25 mouse cellular contexts compared by ENCODE assay signal in the genomic region with DNA sequence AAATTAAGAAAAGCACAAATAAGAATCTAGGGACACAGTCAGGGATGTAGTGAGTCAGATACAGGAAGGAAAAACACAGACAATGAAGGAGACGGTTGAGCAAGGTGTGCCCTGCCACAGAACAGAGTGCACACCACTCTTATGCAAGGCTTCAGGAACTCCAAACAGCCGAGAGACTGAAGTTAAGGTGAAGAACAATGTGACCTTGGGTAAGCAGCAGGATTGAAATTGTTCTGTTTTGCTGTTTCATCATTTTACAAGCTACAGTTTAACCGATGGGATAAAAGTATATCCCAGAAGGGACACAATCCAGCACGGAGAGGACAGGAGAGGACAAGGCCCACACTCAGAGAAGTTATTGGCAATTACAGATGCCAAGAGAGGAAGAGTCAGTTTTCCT. TPM values are rescaled to one million over a fixed set of nuclear protein-coding genes. Genes with fewer than 3 reads are reported as not detected.
DNase-seq lines count a peak whose midpoint lies in the region; ATAC-seq and TF ChIP-seq lines count a peak whose summit lies in the region.
"Had no signal": no experiment of that assay in that cellular context is flagged by ENCODE, and none has a peak within 500 bp of the region (broad histone marks: within the 10 kb centered on the region; RNA-seq: fewer than 3 reads in every experiment).

No protein-coding gene starts in this region.

- no peak for ATAC-seq in kidney, embryonic 15.5 days (replicated peaks; ENCODE audit: low FRiP score)
- ATAC-seq in liver, embryonic 12.5 days: no peak
- peak; percentile 43; the same call in 1 of the 2 replicates for ATAC-seq in liver, postnatal 0 days
- ATAC-seq in liver, embryonic 11.5 days (replicated peaks; ENCODE audit: low FRiP score): no peak
- ATAC-seq: activated CD4-positive, CD25-positive, alpha-beta regulatory T cell, adult 4 months; CD4-positive, CD25-positive, alpha-beta regulatory T cell, adult 4 months; forebrain, embryonic 13.5 days; forebrain, embryonic 15.5 days; Patski had no signal

- no peak for TF ChIP-seq EP300 in liver, postnatal 0 days (IDR thresholded peaks at IDR 0.05; ENCODE audit: low read depth)

- H3K4me1 ChIP-seq in kidney, adult 2 months (ENCODE audit: control insufficient read depth, insufficient read depth, low read length): peaks cover 3% of the 10 kb centered on the region; the same call in 1 of the 2 replicates
- H3K4me1 ChIP-seq in kidney, embryonic 15.5 days: no peaks in the 10 kb centered on the region
- H3K4me1 ChIP-seq in liver, adult 2 months (ENCODE audit: control insufficient read depth, insufficient read depth, low read length): peaks cover 18% of the 10 kb centered on the region
- H3K4me1 ChIP-seq in liver, embryonic 12.5 days: 0 out of 2 replicates have a peak, but pooled peaks cover 8% of the 10 kb centered on the region
- no peaks in the 10 kb centered on the region; the same call in 1 of the 2 replicates for H3K4me1 ChIP-seq in liver, postnatal 0 days (ENCODE audit: insufficient read depth)
- H3K4me1 ChIP-seq in liver, embryonic 11.5 days (replicated peaks; ENCODE audit: control insufficient read depth, insufficient read depth, low read length): no peaks in the 10 kb centered on the region
- H3K4me1 ChIP-seq: embryonic facial prominence, embryonic 13.5 days; embryonic facial prominence, embryonic 15.5 days; forebrain, embryonic 13.5 days; forebrain, embryonic 15.5 days had no signal

- no peaks in the 10 kb centered on the region for H3K27me3 ChIP-seq in kidney, adult 2 months (replicated peaks; ENCODE audit: control insufficient read depth, insufficient read depth, low read length)
- H3K27me3 ChIP-seq in kidney, embryonic 15.5 days: no peaks in the 10 kb centered on the region
- no peaks in the 10 kb centered on the region for H3K27me3 ChIP-seq in liver, adult 2 months (ENCODE audit: control insufficient read depth, insufficient read depth, low read length)
- H3K27me3 ChIP-seq in liver, embryonic 12.5 days (replicated peaks): no peaks in the 10 kb centered on the region
- H3K27me3 ChIP-seq in liver, postnatal 0 days (ENCODE audit: insufficient read depth, low read length): no peaks in the 10 kb centered on the region
- no peaks in the 10 kb centered on the region for H3K27me3 ChIP-seq in liver, embryonic 11.5 days (replicated peaks; ENCODE audit: control insufficient read depth, insufficient read depth, low read length)
- H3K27me3 ChIP-seq: embryonic facial prominence, embryonic 13.5 days; embryonic facial prominence, embryonic 15.5 days; forebrain, embryonic 13.5 days; forebrain, embryonic 15.5 days; Patski had no signal

- DNase-seq in kidney, adult 2 months: peak; percentile 45
- peak; percentile 55 for DNase-seq in liver, adult 2 months (ENCODE audit: extremely low read depth, low read depth, low spot score)
- DNase-seq in liver, postnatal 0 days: no peak
- no peak for DNase-seq in liver, embryonic 11.5 days (ENCODE audit: low spot score)
- DNase-seq in embryo, embryonic 10.5 days (ENCODE audit: low spot score): no peak
- DNase-seq: adrenal gland, adult 8-10 months; adrenal gland, postnatal 36 days; cerebellum, adult 11-12 months; cerebellum, adult 2 months; cerebellum, adult 9-10 months; cerebellum, postnatal 25 days had no signal

- TF ChIP-seq CTCF in kidney, adult 2 months (conservative IDR thresholded peaks at IDR 0.05; ENCODE audit: insufficient read depth, insufficient read length, low read depth, low read length): no peak
- TF ChIP-seq CTCF in liver, adult 2 months (IDR thresholded peaks at IDR 0.05; ENCODE audit: low read depth, low read length): no peak
- no peak for TF ChIP-seq CTCF in liver, postnatal 0 days (IDR thresholded peaks at IDR 0.05; ENCODE audit: low read depth)

- peaks cover 7% of the 10 kb centered on the region for H3K79me2 ChIP-seq in liver, adult 2 months (ENCODE audit: control insufficient read depth, insufficient read depth, low read length)

- H3K4me2 ChIP-seq in kidney, embryonic 15.5 days: no peak overlapping the region
- H3K4me2 ChIP-seq in liver, embryonic 12.5 days: no peak overlapping the region
- no peak overlapping the region for H3K4me2 ChIP-seq in liver, postnatal 0 days (ENCODE audit: low read depth, low read length)
- no peak overlapping the region for H3K4me2 ChIP-seq in liver, embryonic 11.5 days
- H3K4me2 ChIP-seq: embryonic facial prominence, embryonic 13.5 days; embryonic facial prominence, embryonic 15.5 days; forebrain, embryonic 13.5 days; forebrain, embryonic 15.5 days had no signal

- no peak for TF ChIP-seq POLR2A in kidney, adult 2 months (IDR thresholded peaks at IDR 0.05; ENCODE audit: low read depth, low read length)
- TF ChIP-seq POLR2A in liver, adult 2 months (IDR thresholded peaks at IDR 0.05; ENCODE audit: extremely low read depth, insufficient read depth, low read length): no peak

- H3K9me3 ChIP-seq in kidney, embryonic 15.5 days (replicated peaks): no peaks in the 10 kb centered on the region
- no peaks in the 10 kb centered on the region for H3K9me3 ChIP-seq in liver, embryonic 12.5 days (replicated peaks)
- H3K9me3 ChIP-seq in liver, postnatal 0 days (ENCODE audit: low read length): no peaks in the 10 kb centered on the region
- H3K9me3 ChIP-seq in liver, embryonic 11.5 days (ENCODE audit: control insufficient read depth, low read length): no peaks in the 10 kb centered on the region
- H3K9me3 ChIP-seq: embryonic facial prominence, embryonic 13.5 days; embryonic facial prominence, embryonic 15.5 days; forebrain, embryonic 13.5 days; forebrain, embryonic 15.5 days had no signal

- no peak overlapping the region for H3K27ac ChIP-seq in kidney, adult 2 months (ENCODE audit: insufficient read depth, low read depth, low read length)
- H3K27ac ChIP-seq in kidney, embryonic 15.5 days: no peak overlapping the region
- H3K27ac ChIP-seq in liver, adult 2 months (replicated peaks; ENCODE audit: insufficient read depth, low read depth, low read length): peak overlapping the region; percentile 64; the same call in 1 of the 2 replicates
- H3K27ac ChIP-seq in liver, embryonic 12.5 days: no peak overlapping the region
- H3K27ac ChIP-seq in liver, postnatal 0 days (ENCODE audit: low read depth): peak overlapping the region; percentile 20; the same call in 1 of the 2 replicates
- H3K27ac ChIP-seq in liver, embryonic 11.5 days (ENCODE audit: low read depth, low read length): no peak overlapping the region
- H3K27ac ChIP-seq: embryonic facial prominence, embryonic 13.5 days; embryonic facial prominence, embryonic 15.5 days; forebrain, embryonic 13.5 days; forebrain, embryonic 15.5 days had no signal

- H3K36me3 ChIP-seq in kidney, adult 2 months (ENCODE audit: control insufficient read depth, insufficient read depth, low read length): no peaks in the 10 kb centered on the region
- no peaks in the 10 kb centered on the region for H3K36me3 ChIP-seq in kidney, embryonic 15.5 days
- no peaks in the 10 kb centered on the region; the same call in 1 of the 2 replicates for H3K36me3 ChIP-seq in liver, adult 2 months (ENCODE audit: control insufficient read depth, insufficient read depth, low read length)
- H3K36me3 ChIP-seq in liver, embryonic 12.5 days: no peaks in the 10 kb centered on the region
- H3K36me3 ChIP-seq in liver, postnatal 0 days (replicated peaks; ENCODE audit: insufficient read depth, low read length): no peaks in the 10 kb centered on the region
- no peaks in the 10 kb centered on the region for H3K36me3 ChIP-seq in liver, embryonic 11.5 days (ENCODE audit: control insufficient read depth, insufficient read depth, low read length)
- H3K36me3 ChIP-seq: embryonic facial prominence, embryonic 13.5 days; embryonic facial prominence, embryonic 15.5 days; forebrain, embryonic 15.5 days; G1E had no signal

- no peak overlapping the region for H3K4me3 ChIP-seq in kidney, adult 2 months (ENCODE audit: insufficient read depth, low read depth, low read length)
- no peak overlapping the region for H3K4me3 ChIP-seq in kidney, embryonic 15.5 days (replicated peaks)
- H3K4me3 ChIP-seq in liver, adult 2 months (ENCODE audit: insufficient read depth, low read depth, low read length): no peak overlapping the region
- H3K4me3 ChIP-seq in liver, embryonic 12.5 days: no peak overlapping the region
- no peak overlapping the region for H3K4me3 ChIP-seq in liver, postnatal 0 days (ENCODE audit: low read depth, low read length)
- H3K4me3 ChIP-seq in liver, embryonic 11.5 days (ENCODE audit: low read depth, low read length): no peak overlapping the region
- H3K4me3 ChIP-seq: embryonic facial prominence, embryonic 13.5 days; embryonic facial prominence, embryonic 15.5 days; erythroblast, embryonic 14.5 days; forebrain, embryonic 13.5 days; forebrain, embryonic 15.5 days had no signal

- no peak overlapping the region for H3K9ac ChIP-seq in kidney, embryonic 15.5 days
- no peak overlapping the region for H3K9ac ChIP-seq in liver, adult 2 months (ENCODE audit: low read depth, low read length)
- H3K9ac ChIP-seq in liver, embryonic 12.5 days: no peak overlapping the region
- no peak overlapping the region for H3K9ac ChIP-seq in liver, postnatal 0 days (replicated peaks)
- H3K9ac ChIP-seq in liver, embryonic 11.5 days (ENCODE audit: low read depth, low read length): no peak overlapping the region
- H3K9ac ChIP-seq: embryonic facial prominence, embryonic 13.5 days; embryonic facial prominence, embryonic 15.5 days; forebrain, embryonic 13.5 days; forebrain, embryonic 15.5 days had no signal

- 58% methylated on average over 4 of the region's 4 CpGs for WGBS in kidney, adult 2 months
- 80% methylated on average over 4 of the region's 4 CpGs for WGBS in kidney, embryonic 15.5 days
- 23% methylated on average over 4 of the region's 4 CpGs for whole genome bisulfite sequencing in liver, adult 2 months
- 71% methylated on average over 4 of the region's 4 CpGs for WGBS in liver, embryonic 12.5 days (ENCODE audit: insufficient replicate concordance)
- WGBS in liver, postnatal 0 days (ENCODE audit: insufficient replicate concordance): 67% methylated on average over 4 of the region's 4 CpGs
- 78% methylated on average over 4 of the region's 4 CpGs for WGBS in liver, embryonic 11.5 days

RNA-seq across cellular contexts. Expression of a gene that starts 26.5 kb away (rescaled TPM):
- polyA plus RNA-seq in kidney, adult 2 months (2012; rRNA removed): 3.0 and 4.2 TPM in 2 replicates
- 2.2 and 2.6 TPM in 2 replicates for polyA plus RNA-seq in kidney, embryonic 15.5 days (2015; fragmentation: Nextera tagmentation; extraction: Ambion mirVana)
- total RNA-seq in liver, adult 2 months (2014; rRNA removed): 228 and 380 TPM in 2 replicates
- polyA plus RNA-seq in liver, adult 2 months (2012; rRNA removed): 234 and 259 TPM in 2 replicates
- 20.9 and 23.6 TPM in 2 replicates for polyA plus RNA-seq in liver, embryonic 12.5 days (2016; fragmentation: Nextera tagmentation; extraction: Ambion mirVana)
- polyA plus RNA-seq in liver, postnatal 0 days (2015; fragmentation: Nextera tagmentation; extraction: Ambion mirVana): 189 and 204 TPM in 2 replicates
- polyA plus RNA-seq in liver, embryonic 11.5 days (2014; fragmentation: Nextera tagmentation; extraction: Ambion mirVana): 13.8 and 15.6 TPM in 2 replicates
- total RNA-seq: adrenal gland, adult 18-20 months; adrenal gland, adult 8-10 months; CH12.LX had no signal
- polyA plus RNA-seq: activated CD4-positive, CD25-positive, alpha-beta regulatory T cell, adult 4 months; erythroblast, embryonic 14.5 days; forebrain, embryonic 11.5 days; forebrain, embryonic 15.5 days; G1E had no signal

RNA-seq across cellular contexts. Expression of a gene that starts 54.7 kb away (rescaled TPM):
- polyA plus RNA-seq in kidney, adult 2 months (2012; rRNA removed): 6.6 and 7.4 TPM in 2 replicates
- 2.1 and 2.5 TPM in 2 replicates for polyA plus RNA-seq in kidney, embryonic 15.5 days (2015; fragmentation: Nextera tagmentation; extraction: Ambion mirVana)
- 56.5 and 77.6 TPM in 2 replicates for total RNA-seq in liver, adult 2 months (2014; rRNA removed)
- 124 and 131 TPM in 2 replicates for polyA plus RNA-seq in liver, adult 2 months (2012; rRNA removed)
- 0.91 and 1.4 TPM in 2 replicates for polyA plus RNA-seq in liver, embryonic 12.5 days (2016; fragmentation: Nextera tagmentation; extraction: Ambion mirVana)
- polyA plus RNA-seq in liver, postnatal 0 days (2015; fragmentation: Nextera tagmentation; extraction: Ambion mirVana): 12.6 and 12.8 TPM in 2 replicates
- 1.0 and 1.7 TPM in 2 replicates for polyA plus RNA-seq in liver, embryonic 11.5 days (2014; fragmentation: Nextera tagmentation; extraction: Ambion mirVana)
- polyA plus RNA-seq: erythroblast, embryonic 14.5 days; forebrain, embryonic 11.5 days; G1E had no signal

Comparison
In these comparisons a context has a peak if more than half of its experiments do, and no peak if none do; other contexts are left out.
1. DNase-seq: peak in kidney, adult 2 months (single experiment) and liver, adult 2 months (single experiment); none in liver, postnatal 0 days (single experiment), liver, embryonic 11.5 days (single experiment) and embryo, embryonic 10.5 days (single experiment).
2. H3K27ac ChIP-seq: peak in liver, adult 2 months (single experiment) and liver, postnatal 0 days (single experiment); none in kidney, adult 2 months (single experiment), kidney, embryonic 15.5 days (single experiment), liver, embryonic 12.5 days (single experiment) and liver, embryonic 11.5 days (single experiment).